Mouse (Mus musculus) stomach, postnatal 0 days (tissue): Measurements from ENCODE around the gene Btbd6.

ENCODE experiments used
- CTCF ChIP-seq: IDR thresholded peaks from 2 replicates; pipeline ENCODE4 v1.5.1; 2016; ENCODE audit warnings: antibody characterized with exemption, low read depth, mild to moderate bottlenecking, moderate library complexity
- EP300 ChIP-seq: optimal IDR thresholded peaks from 2 replicates; pipeline ENCODE3; 2016; ENCODE audit warnings: antibody characterized with exemption

DNA sequence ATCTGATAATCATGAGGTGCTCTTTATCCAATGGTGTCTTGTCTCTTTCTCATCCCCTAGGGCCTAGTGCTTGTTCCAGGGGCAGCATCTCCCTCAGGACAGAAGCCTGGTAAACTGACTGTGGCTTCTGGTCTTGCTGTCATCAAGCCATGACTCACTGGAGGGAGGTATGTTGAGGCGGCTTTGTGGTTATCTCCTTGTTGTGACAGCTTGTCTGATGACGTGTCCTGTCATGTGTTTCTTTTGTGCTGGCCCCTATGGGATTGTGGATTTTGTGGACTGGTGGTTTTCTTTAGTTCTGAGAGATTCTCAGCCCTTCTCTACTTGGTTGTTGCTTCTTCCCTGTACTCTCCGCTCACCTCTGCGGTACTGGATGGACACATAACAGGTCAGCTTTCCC is 46.8 kb downstream of the Btbd6 start:
- TF ChIP-seq CTCF: no peak
- TF ChIP-seq EP300: no peak
